Mouse (Mus musculus) liver, adult (tissue): ENCODE results near the gene Zbtb38.

Experiments
- GATA4 ChIP-seq: IDR thresholded peaks from 2 replicates; pipeline ENCODE4 v1.6.1; 2014; ENCODE audit warnings: mild to moderate bottlenecking, low read length; ENCODE audit not compliant: insufficient replicate concordance

Gene Zbtb38

DNA sequence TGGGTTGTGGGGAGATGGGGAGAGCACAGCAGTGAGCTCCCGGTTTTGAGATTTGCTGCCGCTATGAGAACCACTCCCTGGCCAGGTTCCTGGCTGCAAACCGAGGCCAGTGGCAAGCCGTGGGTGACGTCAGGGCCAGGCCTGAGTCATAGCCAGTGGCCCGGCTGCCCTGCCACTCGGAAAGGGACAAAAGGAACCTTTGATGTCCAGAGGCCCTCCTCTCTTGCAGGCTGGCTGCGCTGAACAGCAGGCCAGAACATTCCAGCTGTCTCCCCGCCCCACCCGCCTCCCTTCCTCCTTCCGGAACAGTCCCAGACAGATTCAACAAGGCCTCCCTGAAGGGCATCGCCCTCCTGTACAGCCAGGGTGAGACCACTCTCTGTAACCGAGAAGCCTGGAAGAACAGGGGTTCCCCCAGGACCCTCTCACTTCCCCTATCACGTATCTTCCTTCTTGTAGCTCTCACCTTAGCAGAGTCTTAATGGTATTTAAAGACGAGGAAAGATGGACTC lies at the start of gene Zbtb38:
TSS of gene Zbtb38 (minus strand) at position 229 of the 512 bp plus-strand sequence.
- no peak for TF ChIP-seq GATA4

DNA sequence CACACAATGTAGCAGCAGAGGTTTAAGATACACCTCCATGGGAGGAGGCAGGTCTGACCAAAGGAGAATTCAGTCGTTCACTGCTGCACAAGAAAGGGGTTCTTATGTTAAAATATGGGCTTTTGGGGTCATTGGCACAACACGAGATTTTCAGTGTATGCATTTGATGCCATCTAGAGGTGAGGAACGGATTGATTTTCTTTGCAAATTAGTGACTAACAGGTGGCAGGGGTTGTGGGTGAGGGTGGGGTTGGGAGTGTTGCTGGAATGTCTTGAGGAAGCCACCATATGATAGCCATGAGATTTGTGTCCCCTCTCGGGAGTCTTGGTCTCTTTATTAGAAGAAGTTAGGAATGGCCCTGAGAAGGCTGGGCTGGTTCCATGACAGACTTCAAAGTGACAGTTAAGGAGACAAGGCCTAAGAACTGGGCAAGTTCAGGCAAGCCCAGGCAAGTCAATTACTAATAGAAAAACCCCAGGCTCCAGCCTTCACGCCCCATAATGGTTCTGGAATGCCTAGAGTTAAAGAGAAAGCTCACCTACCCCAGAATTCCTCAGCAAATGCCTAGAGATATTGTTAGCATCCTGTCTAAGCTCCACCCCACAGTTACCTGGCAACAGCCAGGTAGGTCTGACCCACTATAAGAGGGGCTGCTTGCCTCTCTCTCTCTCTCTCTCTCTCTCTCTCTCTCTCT lies 47.6 kb upstream of the Zbtb38 start:
- no peak for TF ChIP-seq GATA4

GRCm38 (mm10) chr9:96797311-96797710 lies 44.7 kb upstream of the Zbtb38 start:
- no peak for TF ChIP-seq GATA4

DNA sequence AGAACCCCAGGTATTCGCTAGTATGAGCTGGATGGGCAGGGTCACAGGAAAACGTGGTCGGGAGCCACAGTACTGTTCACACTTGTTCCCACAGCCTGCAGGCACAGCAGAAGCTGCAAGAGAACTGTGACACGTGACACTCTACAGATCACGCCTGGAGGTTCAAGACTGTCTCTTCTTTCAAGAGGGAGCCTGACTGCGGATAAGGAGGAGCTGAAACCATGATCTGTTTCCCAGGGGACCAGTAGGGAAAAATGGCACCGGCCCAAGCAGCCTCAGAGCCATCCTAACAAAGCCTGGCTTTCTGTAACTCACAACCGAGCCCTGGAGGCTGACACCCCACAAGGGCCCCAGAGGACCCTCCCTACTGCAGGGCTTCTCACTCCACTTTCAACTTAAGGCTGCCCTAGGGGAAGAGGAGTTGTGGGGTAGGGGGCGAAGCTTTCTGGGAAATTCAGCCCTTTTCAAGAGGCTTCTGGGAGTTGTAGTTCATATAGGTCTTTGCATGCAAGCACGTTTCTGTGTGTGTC lies 42.8 kb upstream of the Zbtb38 start:
- no peak for TF ChIP-seq GATA4

DNA sequence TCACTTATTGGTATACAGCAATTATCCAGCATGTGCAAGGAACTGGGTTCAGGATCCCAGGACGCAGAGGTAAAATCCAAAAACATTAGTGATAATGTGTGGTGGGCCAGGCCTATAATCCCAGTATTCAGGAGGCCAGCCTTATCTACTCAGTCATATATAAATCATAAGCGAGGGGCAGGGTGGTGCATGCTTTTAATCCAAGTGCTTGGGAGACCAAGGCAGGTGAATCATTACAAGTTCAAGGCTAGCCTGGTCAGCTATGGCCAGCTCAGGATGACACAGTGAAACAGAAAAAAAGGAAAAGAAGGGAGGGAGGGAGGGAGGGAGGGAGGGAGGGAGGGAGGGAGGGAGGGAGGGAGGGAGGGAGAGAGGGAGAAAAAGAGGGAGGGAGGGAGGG lies 42.0 kb upstream of the Zbtb38 start:
- no peak for TF ChIP-seq GATA4

GRCm38 (mm10) chr9:96792543-96792942 lies 39.9 kb upstream of the Zbtb38 start:
- TF ChIP-seq GATA4: no peak

- TF ChIP-seq GATA4: no peak
Observed at GRCm38 (mm10) chr9:96790389-96791007, 37.9 kb upstream of the Zbtb38 start.

DNA sequence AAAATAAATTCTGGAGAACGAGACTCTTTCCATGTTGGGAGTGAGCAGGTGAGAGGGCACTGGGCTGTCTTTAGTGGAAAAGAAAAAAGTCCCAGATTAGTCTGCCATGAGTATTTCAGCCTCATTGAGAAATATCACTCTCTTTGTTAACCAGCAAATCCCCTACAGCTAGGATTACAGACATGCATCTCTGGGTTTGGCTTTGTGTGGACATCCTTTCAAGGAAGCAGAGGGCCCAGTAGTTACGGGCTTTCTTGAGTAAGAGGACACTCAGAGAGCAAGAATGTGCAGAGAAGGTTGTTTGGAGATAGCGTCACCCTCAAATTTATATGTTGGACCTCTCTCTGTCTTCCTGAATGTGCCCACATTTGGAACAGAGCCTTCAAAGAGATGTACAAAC lies 37.3 kb upstream of the Zbtb38 start:
- TF ChIP-seq GATA4: no peak

DNA sequence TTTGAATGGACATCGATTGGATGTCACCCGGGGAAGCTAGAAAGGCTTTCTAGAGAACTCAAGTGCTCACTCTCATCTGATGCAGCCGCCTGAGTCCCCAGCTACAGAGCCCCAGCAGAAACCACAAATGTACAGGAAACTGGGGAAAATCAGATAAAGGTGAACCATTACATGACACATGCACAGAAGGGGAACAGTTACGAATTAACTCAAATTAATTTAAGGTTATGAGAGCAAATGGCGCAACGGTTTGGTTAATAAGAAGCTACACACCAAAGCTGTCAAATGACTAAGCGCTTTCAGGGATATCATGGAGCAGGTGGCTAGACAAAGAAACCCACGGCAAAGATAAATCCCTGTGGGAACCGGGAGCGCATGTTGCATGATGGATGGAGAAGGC lies 35.2 kb upstream of the Zbtb38 start:
- TF ChIP-seq GATA4: no peak

DNA sequence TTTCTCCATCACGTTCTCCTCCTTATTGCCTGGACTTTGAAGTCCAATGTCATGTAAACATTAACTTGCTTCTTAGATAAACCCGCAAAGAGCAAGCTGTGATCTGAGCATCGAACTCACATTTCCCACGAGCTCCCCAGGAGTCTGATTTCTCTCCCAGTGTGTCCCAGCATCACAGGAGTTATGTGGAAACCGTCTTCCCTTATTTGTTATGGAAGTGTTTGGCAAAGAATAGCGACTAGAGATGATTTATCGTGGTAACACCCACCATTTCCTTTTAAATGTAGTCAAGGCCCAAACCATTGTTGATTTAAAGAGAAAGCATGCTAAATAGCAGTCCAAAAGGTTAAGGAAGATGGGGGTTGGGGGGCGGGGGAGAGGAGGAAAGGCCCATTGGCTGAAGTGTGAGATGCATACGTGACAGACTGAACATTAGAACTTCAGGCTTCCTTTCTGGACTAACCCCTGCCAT lies 33.3 kb upstream of the Zbtb38 start:
- TF ChIP-seq GATA4: no peak

GRCm38 (mm10) chr9:96785187-96785586 lies 32.6 kb upstream of the Zbtb38 start:
- TF ChIP-seq GATA4: no peak

- TF ChIP-seq GATA4: no peak
Observed at GRCm38 (mm10) chr9:96783667-96784066, 31.0 kb upstream of the Zbtb38 start.

- no peak for TF ChIP-seq GATA4
Observed at GRCm38 (mm10) chr9:96783258-96783657, 30.6 kb upstream of the Zbtb38 start.

DNA sequence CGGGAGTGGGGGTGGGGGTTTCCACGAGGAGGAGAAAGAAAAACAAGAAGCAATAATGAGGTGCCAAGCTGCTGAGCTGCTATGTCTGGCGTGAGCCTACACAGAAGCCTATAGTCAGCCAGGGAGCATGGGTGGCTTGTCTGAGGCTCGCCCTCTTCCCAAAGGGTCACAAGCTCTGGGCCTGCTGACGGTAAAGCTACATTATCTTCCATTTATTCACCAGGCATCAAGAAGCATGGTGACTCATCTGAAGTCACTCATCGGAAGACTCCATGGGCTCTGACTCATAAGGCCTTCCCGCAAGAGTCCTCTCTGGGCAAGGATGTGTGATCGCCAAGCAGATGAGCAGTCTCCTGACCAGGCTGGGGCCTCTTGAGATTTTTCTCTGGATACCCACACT lies 29.4 kb upstream of the Zbtb38 start:
- TF ChIP-seq GATA4: no peak

DNA sequence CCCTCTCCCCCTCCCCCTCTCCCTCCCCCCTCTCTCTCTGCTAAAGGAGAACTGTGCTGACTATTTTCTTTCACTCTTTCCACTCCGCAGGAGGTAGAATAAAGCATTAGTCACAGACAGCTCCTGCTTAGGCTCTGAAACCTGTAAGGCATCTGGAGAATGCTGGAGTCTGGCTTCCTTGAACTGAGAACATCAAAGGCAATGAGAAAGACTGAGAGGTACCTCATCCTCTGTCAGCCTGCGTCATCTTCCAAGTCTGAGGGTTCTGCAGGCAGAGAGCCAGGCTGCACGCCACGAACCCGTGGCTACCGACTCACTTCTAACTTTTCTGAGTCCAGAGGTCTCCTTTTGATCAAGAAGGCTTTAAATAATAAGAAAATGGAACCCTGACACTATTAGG lies 20.5 kb upstream of the Zbtb38 start:
- TF ChIP-seq GATA4: no peak

DNA sequence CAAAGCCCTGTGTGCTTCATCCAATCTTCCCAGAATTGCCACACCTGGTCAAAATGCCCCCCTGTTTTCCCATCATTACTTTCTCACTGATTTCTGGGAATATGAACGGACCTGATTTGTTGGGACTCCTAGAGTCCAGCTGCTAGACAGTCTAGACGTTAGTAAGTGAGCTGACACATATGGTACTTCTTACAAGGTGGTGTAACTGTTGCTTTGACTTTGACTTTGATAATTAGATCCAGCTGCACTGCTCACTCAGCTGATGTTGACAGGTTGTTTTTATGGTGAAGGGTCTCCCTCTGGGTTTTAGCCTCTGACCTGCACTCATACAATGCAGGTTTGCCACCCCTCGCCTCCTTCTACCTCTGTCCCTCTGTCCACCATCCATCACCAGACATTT lies 17.8 kb upstream of the Zbtb38 start:
- no peak for TF ChIP-seq GATA4

DNA sequence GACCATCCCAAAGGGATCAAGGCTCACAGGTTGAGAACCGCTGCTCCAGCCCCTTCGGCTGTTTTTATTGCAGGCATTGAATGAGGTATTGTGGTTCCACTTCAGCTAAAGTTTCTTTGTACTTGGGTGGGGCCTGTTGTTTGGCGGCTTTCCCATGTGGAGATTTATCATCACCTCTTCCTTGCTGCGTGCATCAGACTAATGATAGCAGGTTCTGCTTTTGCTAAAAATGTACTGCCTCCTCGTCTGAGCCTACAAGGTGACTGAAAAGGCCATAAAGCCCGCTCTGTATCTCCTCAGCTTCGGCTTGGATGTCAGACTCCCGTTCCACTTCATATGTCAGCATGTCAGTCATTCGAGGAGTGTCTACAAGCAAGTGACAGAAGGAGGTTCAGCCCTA lies 17.0 kb upstream of the Zbtb38 start:
- TF ChIP-seq GATA4: no peak

DNA sequence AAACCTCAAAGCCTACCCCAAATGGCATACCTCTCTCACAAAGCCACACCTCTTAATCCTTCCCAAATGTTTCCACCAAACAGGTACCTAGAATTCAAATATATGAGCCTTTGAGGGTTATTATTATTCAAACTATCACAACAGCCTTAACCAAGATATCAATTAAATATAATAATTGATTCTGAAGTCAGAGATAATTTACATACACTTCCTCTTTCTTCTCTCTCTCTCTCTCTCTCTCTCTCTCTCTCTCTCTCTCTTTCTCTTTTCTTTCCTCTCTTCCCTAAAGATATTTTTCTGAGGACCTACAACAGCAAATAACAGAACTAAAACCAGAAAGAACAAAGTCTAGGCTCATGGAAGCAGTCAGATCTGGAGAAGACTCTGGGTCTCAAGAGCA lies 15.2 kb upstream of the Zbtb38 start:
- no peak for TF ChIP-seq GATA4
